Comparison of ENCODE assay signal across 8 mouse cellular contexts in genomic region chr2:19064560-19065362, GRCm38 (mm10).
A peak's percentile ranks its signal among the peaks of the same experiment; 100 is the strongest.
DNase-seq lines count a peak whose midpoint lies in the region; ATAC-seq lines count a peak whose summit lies in the region.

No protein-coding gene starts in this region.

- no peaks in the 10 kb centered on the region for H3K36me3 ChIP-seq in heart, embryonic 15.5 days
- H3K36me3 ChIP-seq in lung, embryonic 15.5 days, result no peaks in the 10 kb centered on the region

- H3K4me3 ChIP-seq in heart, embryonic 15.5 days, result no peak overlapping the region
- H3K4me3 ChIP-seq in lung, embryonic 15.5 days, result no peak overlapping the region

- H3K4me1 ChIP-seq in heart, embryonic 15.5 days (replicated peaks), result 0 out of 2 replicates have a peak, but pooled peaks cover 4% of the 10 kb centered on the region
- peaks cover 18% of the 10 kb centered on the region for H3K4me1 ChIP-seq in lung, embryonic 15.5 days

- H3K4me2 ChIP-seq in heart, embryonic 15.5 days, result peak overlapping the region; percentile 18; the same call in 1 of the 2 replicates
- peak overlapping the region; percentile 33 for H3K4me2 ChIP-seq in lung, embryonic 15.5 days

- no peak overlapping the region for H3K9ac ChIP-seq in heart, embryonic 15.5 days
- no peak overlapping the region for H3K9ac ChIP-seq in lung, embryonic 15.5 days

- no peaks in the 10 kb centered on the region for H3K27me3 ChIP-seq in heart, embryonic 15.5 days
- H3K27me3 ChIP-seq in lung, embryonic 15.5 days, result no peaks in the 10 kb centered on the region

- peak; percentile 74 for ATAC-seq in frontal cortex, adult (ENCODE audit: low TSS enrichment)
- 0 out of 2 replicates have a peak, but pooled peaks have one; percentile 27 for ATAC-seq in heart, embryonic 15.5 days (replicated peaks; ENCODE audit: insufficient number of reproducible peaks, insufficient read depth, low FRiP score, low read depth)
- peak; percentile 82 for ATAC-seq in lung, embryonic 15.5 days (ENCODE audit: borderline replicate concordance, extremely low read depth, low FRiP score, low TSS enrichment)

- no peaks in the 10 kb centered on the region for H3K9me3 ChIP-seq in heart, embryonic 15.5 days (replicated peaks)
- no peaks in the 10 kb centered on the region for H3K9me3 ChIP-seq in lung, embryonic 15.5 days

- DNase-seq in frontal cortex, postnatal 36 days (ENCODE audit: low spot score in 2 of 2), result no peak
- DNase-seq in adipocyte (ENCODE audit: low spot score), result peak; percentile 60
- DNase-seq in right cerebral cortex, postnatal 14 days, result no peak
- DNase-seq in embryo, embryonic 10 days (ENCODE audit: low spot score), result no peak
- no peak for DNase-seq in spleen, adult 12 weeks (ENCODE audit: low spot score)

- H3K27ac ChIP-seq in heart, embryonic 15.5 days, result no peak overlapping the region
- peak overlapping the region; percentile 44 for H3K27ac ChIP-seq in lung, embryonic 15.5 days

- WGBS in heart, embryonic 15.5 days, result 45% methylated on average over 9 of the region's 9 CpGs
- WGBS in lung, embryonic 15.5 days, result 21% methylated on average over 9 of the region's 9 CpGs

Comparison
In these comparisons a context has a peak if more than half of its experiments do, and no peak if none do; other contexts are left out.
1. ATAC-seq: peak in every context shown above with its lines; median percentile 82 in lung, embryonic 15.5 days; 74 in frontal cortex, adult; 27 in heart, embryonic 15.5 days.